Mouse (Mus musculus): ENCODE measurements around the gene A930033H14Rik.

DNA sequence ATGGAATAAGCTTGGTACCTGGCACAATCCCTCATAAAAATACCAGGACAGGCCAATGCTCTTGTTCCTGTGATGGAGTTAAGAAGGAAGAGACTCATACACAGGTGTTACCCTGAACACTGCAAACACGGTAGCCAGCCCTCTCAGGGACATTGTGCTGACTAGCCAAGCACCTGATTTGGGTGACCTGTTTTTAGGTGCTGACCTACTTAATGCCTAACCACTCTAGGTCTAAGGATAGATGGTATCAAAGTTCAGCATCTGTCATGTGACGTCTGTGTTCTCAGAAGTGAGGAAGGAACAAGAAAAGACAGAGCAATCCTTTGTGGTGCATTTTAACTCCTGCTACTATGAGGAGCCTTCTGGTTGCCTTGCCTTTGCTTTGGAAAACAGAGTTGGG lies 52.0 kb downstream of the A930033H14Rik start:
- TF ChIP-seq CTCF (IDR thresholded peaks at IDR 0.05; ENCODE audit: borderline replicate concordance, insufficient read depth, low read length) = no peak
- TF ChIP-seq POLR2A (IDR thresholded peaks at IDR 0.05; ENCODE audit: low read depth, low read length) = no peak

All from embryonic fibroblast, embryonic 13.5 days (primary cell).